Mouse (Mus musculus): ENCODE measurements around the gene Plekhf1. TPM values are rescaled to one million over a fixed set of nuclear protein-coding genes. Genes with fewer than 3 reads are reported as not detected.

The Plekhf1 gene
- total RNA-seq, 2 experiments from 2014 or later: 5.7 to 9.4 TPM

GRCm38 (mm10) chr7:38218631-38219367 is 9.0 kb downstream of the Plekhf1 start:
- no peak for DNase-seq

- peak; percentile 84 for DNase-seq
These were observed 10.2 kb downstream of the Plekhf1 start for GRCm38 (mm10) chr7:38217417-38218171.

GRCm38 (mm10) chr7:38215697-38216096 is 12.1 kb downstream of the Plekhf1 start:
- DNase-seq: no peak

DNA sequence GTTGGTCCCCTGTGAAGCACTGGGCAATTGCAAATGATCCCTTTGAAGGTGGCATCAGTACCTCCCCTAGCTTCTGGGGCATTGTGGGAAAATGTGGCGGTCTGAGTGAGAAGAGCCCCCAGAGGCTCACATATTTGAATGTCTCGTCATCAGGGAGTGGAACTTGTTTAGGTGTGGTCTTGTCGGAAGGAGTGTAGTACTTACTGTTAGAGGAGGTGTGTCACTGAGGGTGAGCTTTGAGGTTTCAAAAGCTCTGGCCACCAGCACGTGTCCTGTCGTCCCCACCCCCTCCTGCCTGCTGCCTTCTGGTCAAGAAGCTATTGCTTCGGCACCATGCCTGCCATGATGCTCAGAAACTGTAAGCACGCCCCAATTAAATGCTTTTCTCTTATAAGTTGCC is 12.5 kb downstream of the Plekhf1 start:
- no peak for DNase-seq

DNA sequence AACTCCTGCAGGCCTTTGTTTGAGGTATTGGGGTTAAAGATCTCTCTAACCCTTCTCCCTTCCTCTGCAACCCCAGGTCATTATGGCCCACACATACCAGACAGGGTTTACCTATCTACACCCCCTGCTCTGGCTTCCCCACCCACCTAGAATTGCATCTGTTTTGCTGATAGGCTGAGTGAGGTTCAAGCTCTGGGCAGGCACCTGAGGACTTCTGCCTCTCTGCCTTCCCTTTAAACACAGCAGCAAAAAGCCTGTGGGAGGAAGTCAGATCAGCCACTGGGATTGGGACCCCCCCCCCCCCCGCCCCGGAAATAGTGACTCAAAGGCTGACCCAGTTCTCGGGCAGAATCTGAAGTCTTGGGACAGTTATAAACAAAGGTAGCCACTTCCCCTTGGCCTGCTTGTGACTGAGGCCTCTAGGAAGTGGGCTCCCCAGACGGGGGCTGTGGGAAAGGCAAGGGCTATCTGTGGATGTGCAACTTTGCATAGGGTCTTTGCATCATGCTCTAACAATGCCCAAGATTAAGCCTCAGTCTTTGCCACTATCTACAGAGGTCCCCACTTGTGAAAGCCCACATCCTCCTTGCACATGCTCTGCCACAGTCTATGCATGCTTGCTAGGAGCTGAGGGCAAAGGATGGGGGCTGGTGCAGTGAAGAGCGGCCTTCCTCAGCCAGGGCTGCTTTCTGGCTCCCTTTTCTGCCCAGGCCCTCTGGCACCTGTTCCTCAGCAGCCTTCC is 13.2 kb downstream of the Plekhf1 start:
- DNase-seq: no peak

- DNase-seq: peak; percentile 24
These were observed 15.2 kb downstream of the Plekhf1 start for GRCm38 (mm10) chr7:38212651-38213062.

DNA sequence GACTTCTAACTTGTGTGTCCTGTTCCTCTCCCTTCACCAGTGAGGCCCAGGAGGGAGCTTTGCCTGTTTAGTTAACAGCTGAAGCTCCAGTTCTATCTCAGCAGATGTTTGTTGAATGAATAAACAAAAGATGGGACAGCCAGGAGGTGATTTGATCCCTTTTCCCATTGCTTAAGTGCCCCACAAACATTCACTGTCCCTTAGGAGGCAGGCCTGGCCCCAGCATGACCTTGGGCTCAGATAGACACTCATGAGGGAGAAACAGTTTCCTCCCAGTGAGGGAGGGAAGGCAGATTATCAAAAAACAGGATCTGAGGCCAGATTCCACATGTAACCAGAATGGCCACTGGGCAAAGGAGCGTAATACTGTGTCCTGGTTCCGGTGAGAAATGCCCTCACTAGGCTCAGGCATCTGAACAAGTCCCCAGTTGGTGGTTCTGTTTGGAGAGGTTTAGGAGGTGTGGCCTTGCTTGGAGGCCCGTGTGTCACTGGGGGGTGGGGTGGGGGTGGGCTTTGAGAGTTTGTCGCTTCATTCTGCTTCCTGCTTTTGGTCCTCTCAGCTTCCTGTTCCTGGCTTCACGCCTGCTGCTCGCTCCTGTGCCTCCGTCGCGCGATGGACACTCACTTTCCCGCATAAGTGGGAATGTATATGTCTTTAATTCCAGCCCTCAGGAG is 18.2 kb downstream of the Plekhf1 start:
- DNase-seq: no peak

DNA sequence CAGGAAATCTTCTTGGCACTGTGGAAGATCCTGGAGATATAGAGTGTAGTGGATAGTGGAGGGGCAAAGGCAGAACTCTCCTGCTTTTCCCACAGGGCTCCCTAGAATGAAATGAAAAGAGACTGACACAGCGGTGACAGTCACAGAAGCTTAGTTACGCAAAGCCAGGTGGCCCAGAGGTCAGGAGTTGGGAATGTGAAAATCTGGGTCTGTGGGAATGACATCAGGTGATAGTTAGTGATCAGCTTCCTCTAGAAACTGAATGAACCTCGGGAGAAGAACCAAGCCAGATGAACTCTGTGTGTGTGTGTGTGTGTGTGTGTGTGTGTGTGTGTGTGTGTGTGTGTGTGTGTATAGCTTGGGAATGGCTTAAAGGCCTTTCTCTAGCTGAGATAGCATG is 18.8 kb downstream of the Plekhf1 start:
- DNase-seq: no peak

- DNase-seq: no peak
These were observed 21.3 kb downstream of the Plekhf1 start for GRCm38 (mm10) chr7:38206564-38206963.

GRCm38 (mm10) chr7:38205801-38206200 is 22.0 kb downstream of the Plekhf1 start:
- no peak for DNase-seq

DNA sequence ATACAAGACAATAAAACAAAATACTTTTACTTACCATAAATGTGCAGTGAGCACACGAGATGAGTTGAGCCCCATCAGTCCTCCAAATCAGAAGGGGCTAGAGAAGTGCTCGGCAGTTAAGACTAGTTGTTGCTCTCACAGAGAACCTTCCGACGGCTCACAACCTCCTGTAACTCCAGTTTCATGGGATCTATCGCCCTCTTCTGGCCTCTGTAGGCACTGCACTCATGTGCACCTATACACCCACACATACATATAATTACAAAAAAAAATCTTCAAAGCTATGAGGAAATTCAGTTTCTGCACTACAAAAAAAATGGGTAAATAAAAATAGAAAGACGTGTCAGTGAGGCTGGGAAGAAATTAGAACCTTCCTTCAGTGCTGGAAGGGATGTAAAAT is 23.5 kb downstream of the Plekhf1 start:
- DNase-seq: no peak

- DNase-seq: no peak
These were observed 26.5 kb downstream of the Plekhf1 start for GRCm38 (mm10) chr7:38201290-38201658.

GRCm38 (mm10) chr7:38200606-38201289 is 27.1 kb downstream of the Plekhf1 start:
- DNase-seq: peak; percentile 93

GRCm38 (mm10) chr7:38199907-38200605 is 27.8 kb downstream of the Plekhf1 start:
- no peak for DNase-seq

- DNase-seq: peak; percentile 27
These were observed 36.2 kb downstream of the Plekhf1 start for GRCm38 (mm10) chr7:38191571-38191970.

- DNase-seq: no peak
These were observed 36.7 kb downstream of the Plekhf1 start for GRCm38 (mm10) chr7:38191146-38191545.

DNA sequence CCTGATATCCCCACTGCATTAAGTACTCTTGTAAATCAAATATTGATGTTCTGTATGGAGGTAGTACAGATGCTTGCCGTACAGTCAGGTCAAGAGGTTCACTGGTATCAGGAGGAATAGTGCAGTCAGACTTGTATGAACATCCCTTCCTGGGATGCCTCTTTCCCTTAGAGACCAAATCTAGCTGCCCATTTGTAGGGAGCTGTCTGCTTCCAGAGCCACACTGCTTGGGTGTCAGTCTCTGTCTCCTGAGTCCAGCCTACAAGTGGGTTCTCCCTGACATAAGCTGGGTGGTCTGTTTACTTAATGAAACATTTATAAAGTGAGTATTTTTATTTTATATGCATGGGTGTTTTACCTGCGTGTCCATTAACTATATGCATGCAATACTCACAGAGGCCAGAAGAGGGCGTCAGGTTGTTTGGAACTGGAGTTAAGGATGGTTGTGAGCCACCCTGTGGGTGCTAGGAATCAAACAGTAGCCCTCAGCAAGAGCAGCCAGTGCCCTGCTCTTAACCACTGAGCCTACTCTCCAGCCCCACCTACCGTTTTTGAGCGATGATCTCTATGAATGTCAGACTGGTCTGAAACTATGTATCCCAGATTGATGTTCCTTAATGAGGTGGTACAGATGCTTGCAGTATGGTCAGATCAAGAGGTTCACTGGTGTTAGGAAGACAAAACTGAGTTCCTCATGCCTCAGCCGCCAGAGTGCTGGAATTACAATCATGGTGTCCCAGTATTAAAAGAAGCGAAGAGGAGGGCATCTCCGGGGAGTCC is 37.6 kb downstream of the Plekhf1 start:
- no peak for DNase-seq

DNA sequence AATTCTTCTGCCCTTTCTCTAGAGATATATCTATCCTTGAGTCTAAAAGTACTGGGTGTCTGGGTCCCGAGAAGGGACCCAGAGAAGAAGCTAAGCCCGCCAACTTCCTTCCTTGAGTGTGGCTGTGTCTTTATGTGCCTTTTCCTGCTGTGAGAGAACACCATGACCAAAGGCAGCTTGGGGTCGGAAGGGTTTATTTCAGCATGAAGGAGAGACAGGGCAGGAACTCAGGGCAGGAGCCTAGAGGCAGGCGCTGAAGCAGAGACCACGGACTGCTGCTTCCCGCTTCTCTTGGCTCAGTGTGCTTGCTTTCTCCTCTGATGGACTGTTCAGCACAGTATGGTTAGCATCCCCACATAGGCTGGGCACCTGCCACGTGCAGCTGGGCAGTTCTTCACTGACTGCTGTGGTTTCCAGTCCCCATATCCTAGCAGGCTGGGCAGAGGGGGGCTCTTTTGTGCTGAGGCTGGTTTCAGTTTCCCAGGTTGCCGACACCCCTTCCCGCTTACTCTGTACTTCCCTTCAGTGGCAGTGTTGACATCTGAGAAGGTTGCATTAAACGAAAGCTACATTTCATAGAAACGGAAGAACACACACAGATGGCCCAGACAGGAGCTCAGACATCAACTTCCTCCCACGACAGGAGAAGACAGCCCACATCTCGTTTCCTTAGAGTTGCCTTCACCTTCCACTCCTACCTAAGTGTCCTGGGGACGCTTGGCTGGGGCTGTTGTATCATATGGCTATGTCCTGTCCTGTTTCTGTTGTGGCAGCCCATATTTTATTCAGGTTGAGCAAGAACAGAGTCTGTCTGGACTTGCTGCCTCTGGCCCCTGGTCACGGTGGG is 38.5 kb downstream of the Plekhf1 start:
- DNase-seq: no peak

All from gastrocnemius, postnatal 10 days (tissue).